Mouse (Mus musculus): ENCODE measurements around the gene Osbpl5. TPM values are rescaled to one million over a fixed set of nuclear protein-coding genes. Genes with fewer than 3 reads are reported as not detected.

Gene Osbpl5
- polyA plus RNA-seq, 1 experiment from 2014 or later: 34.8 TPM

DNA sequence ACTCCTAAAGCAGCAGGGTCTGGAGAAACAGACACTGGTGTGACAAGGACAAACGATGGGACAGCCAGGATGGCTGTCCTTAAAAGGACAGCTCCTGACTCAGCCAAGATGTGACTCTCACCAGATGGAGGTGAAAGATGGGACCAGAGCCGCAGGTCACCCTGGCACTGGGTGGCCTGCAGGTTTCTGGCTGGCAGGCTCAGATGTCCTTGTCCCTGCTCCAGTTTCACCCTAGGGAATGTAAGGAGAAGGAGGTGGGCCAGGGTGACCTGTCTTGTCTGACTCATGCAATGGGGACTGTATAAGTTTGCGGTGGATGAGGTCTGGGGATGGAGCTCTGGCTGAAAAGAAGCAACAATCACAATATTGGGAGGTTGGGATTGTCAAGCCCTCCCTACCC, 4.2 kb downstream of the Osbpl5 start:
- no peak overlapping the region for H3K9ac ChIP-seq
- H3K36me3 ChIP-seq: no peaks in the 10 kb centered on the region
- no peak overlapping the region for H3K27ac ChIP-seq (replicated peaks)
- no peak for ATAC-seq (ENCODE audit: extremely low read depth, insufficient number of reproducible peaks, low FRiP score, low TSS enrichment)
- no peak overlapping the region for H3K4me3 ChIP-seq
- no peaks in the 10 kb centered on the region for H3K9me3 ChIP-seq
- 62% methylated on average over 3 of the region's 3 CpGs for WGBS
- H3K4me2 ChIP-seq: no peak overlapping the region
- peaks cover 49% of the 10 kb centered on the region for H3K27me3 ChIP-seq (replicated peaks)
- H3K4me1 ChIP-seq: peaks cover 38% of the 10 kb centered on the region

DNA sequence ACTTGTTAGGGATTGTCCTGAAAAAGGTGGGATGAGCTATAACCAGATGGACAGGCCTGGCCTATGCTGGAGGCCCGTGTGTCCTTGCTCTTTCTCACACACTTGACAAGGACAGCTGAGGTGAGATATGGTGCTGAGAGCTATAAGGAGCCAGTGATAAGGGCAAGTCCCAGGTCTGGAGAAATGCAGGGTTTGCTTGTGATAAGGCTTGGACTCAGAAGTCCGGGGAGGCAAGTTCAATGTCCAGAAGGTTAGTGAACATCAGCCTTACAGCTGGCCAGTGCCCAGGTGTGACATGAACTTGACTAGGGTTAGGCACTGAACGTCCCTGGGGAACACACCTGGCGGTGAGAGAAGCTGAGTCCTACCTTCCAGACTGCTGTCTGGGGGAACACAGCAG, 4.7 kb downstream of the Osbpl5 start:
- H3K4me2 ChIP-seq: no peak overlapping the region
- no peaks in the 10 kb centered on the region for H3K9me3 ChIP-seq
- peaks cover 47% of the 10 kb centered on the region for H3K27me3 ChIP-seq (replicated peaks)
- WGBS: 32% methylated on average over 4 of the region's 4 CpGs
- no peak overlapping the region for H3K27ac ChIP-seq (replicated peaks)
- H3K36me3 ChIP-seq: no peaks in the 10 kb centered on the region
- H3K4me1 ChIP-seq: peaks cover 35% of the 10 kb centered on the region
- H3K9ac ChIP-seq: no peak overlapping the region
- no peak for ATAC-seq (ENCODE audit: extremely low read depth, insufficient number of reproducible peaks, low FRiP score, low TSS enrichment)
- H3K4me3 ChIP-seq: no peak overlapping the region

- H3K27me3 ChIP-seq (replicated peaks): peaks cover 44% of the 10 kb centered on the region
- H3K4me3 ChIP-seq: no peak overlapping the region
- no peak overlapping the region for H3K9ac ChIP-seq
- no peak overlapping the region for H3K27ac ChIP-seq (replicated peaks)
- H3K4me2 ChIP-seq: no peak overlapping the region
- no peaks in the 10 kb centered on the region for H3K36me3 ChIP-seq
- peaks cover 29% of the 10 kb centered on the region for H3K4me1 ChIP-seq
- H3K9me3 ChIP-seq: no peaks in the 10 kb centered on the region
- ATAC-seq (ENCODE audit: extremely low read depth, insufficient number of reproducible peaks, low FRiP score, low TSS enrichment): no peak
- WGBS: 76% methylated on average over 1 of the region's 1 CpGs
These were observed 5.4 kb downstream of the Osbpl5 start for GRCm38 (mm10) chr7:143751380-143751779.

DNA sequence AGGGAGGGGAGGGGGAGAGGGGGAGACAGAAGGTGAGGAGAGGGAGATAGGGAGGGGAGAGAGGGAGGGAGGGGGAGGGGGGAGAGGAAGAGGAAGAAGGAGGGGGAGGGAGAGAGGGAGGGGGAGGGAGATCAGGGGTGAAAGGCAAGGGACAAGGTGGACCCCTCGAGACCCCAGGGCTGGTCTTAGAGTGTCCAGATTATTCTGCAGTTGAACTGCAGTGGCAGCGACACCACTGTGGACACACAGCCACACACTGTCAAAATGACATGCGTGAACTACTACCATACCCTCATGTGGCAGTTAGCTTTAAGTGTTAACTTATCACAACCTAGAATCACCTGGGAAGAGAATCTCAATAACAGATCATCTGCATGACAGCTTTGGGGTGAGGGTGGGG, 7.7 kb downstream of the Osbpl5 start:
- H3K36me3 ChIP-seq: no peaks in the 10 kb centered on the region
- peaks cover 22% of the 10 kb centered on the region; the same call in 1 of the 2 replicates for H3K27me3 ChIP-seq (replicated peaks)
- no peak for ATAC-seq (ENCODE audit: extremely low read depth, insufficient number of reproducible peaks, low FRiP score, low TSS enrichment)
- WGBS: 51% methylated on average over 3 of the region's 3 CpGs
- H3K4me1 ChIP-seq: peaks cover 27% of the 10 kb centered on the region
- no peak overlapping the region for H3K27ac ChIP-seq (replicated peaks)
- no peak overlapping the region for H3K9ac ChIP-seq
- no peak overlapping the region for H3K4me3 ChIP-seq
- no peaks in the 10 kb centered on the region for H3K9me3 ChIP-seq
- H3K4me2 ChIP-seq: no peak overlapping the region

GRCm38 (mm10) chr7:143748041-143748868, 8.5 kb downstream of the Osbpl5 start:
- 3% methylated on average over 16 of the region's 16 CpGs for WGBS
- peak; percentile 60; the same call in 1 of the 2 replicates for ATAC-seq (ENCODE audit: extremely low read depth, insufficient number of reproducible peaks, low FRiP score, low TSS enrichment)
- peak overlapping the region; percentile 72 for H3K9ac ChIP-seq
- peaks cover 24% of the 10 kb centered on the region; the same call in 1 of the 2 replicates for H3K27me3 ChIP-seq (replicated peaks)
- peak overlapping the region; percentile 31 for H3K4me3 ChIP-seq
- peak overlapping the region; percentile 66 for H3K4me2 ChIP-seq
- H3K4me1 ChIP-seq: peaks cover 26% of the 10 kb centered on the region
- H3K27ac ChIP-seq (replicated peaks): no peak overlapping the region; the same call in 1 of the 2 replicates
- H3K36me3 ChIP-seq: no peaks in the 10 kb centered on the region
- no peaks in the 10 kb centered on the region for H3K9me3 ChIP-seq

GRCm38 (mm10) chr7:143740653-143741052, 16.1 kb downstream of the Osbpl5 start:
- ATAC-seq (ENCODE audit: extremely low read depth, insufficient number of reproducible peaks, low FRiP score, low TSS enrichment): no peak
- Histone ChIP-seq H3K36me3 (peaks cover 4% of the 10 kb centered on the region; the same call in 1 of the 2 replicates), H3K27me3 (replicated peaks) (peaks cover 26% of the 10 kb centered on the region; the same call in 1 of the 2 replicates), H3K9ac (peak overlapping the region; percentile 92), H3K4me3 (peak overlapping the region; percentile 68), H3K9me3 (no peaks in the 10 kb centered on the region), H3K4me1 (peaks cover 42% of the 10 kb centered on the region), H3K4me2 (peak overlapping the region; percentile 87), H3K27ac (replicated peaks) (no peak overlapping the region; the same call in 1 of the 2 replicates)
- WGBS: 9% methylated on average over 2 of the region's 2 CpGs

DNA sequence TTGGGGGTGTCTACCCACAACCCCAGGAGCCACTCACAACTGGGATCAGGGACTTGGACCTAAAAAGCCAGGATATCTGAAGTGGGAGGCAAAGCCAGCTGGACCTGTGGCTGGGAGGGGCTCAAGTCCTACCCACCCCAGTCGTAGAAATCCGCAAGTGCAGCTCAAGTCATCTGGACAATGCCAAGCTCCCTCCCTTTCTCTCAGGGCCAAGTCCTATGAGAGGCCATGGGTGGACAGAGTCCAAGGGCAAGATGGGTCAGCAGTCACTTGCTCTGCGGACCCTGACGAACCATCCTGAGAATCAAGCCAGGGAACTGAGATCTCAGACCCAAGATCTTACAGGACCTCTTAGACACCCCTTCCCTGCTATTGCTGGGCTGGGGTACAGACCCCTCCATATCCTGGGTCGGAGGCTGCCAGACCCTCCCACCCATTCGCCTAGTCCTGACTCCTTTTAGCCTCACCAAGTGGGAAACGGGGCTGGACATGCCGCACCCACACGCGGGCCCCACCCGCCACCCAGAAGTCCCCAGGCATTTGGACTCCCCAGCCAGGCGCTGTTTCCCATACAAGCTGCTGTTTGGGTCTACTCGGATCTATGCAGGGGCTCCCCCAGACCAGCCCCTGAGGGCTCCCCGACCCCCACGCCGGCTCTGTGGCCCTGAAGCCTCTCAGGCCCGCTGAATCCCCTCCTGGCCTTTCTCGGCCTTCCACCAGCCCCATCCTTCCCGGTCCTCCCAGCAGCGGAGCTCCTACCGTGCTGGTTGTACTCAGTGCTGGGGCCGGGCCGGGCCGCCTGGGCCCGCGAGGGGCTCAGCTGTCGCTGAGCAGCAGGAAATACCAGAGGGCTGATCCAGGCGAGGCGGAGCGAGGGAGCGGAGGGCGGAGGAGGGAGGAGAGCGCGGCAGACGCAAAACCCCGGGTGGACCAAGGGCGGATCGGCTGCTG, 17.0 kb downstream of the Osbpl5 start:
- peak; percentile 51; the same call in 1 of the 2 replicates for ATAC-seq (ENCODE audit: extremely low read depth, insufficient number of reproducible peaks, low FRiP score, low TSS enrichment)

DNA sequence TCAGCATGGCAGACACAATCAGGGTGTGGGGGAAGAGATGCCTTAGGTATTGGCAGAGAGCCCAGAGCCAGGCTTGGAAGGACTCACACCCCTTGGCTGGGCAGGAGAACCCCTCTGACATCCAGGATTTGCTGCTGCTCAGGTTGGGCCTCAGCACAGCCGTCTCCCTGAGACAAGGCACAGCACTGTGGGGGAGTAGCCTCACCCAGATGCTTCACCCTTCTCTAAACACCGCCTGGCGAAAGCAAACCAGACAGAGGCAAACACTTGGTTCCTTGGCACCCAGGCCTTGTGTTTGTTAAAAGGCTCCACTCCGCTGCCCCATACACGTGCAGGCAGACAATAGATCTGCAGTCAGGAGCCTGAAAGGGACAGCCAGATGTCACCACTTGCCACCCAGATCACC, 18.2 kb downstream of the Osbpl5 start:
- Histone ChIP-seq H3K27ac (replicated peaks) (peak overlapping the region; percentile 84), H3K9me3 (no peaks in the 10 kb centered on the region)
- 0 out of 2 replicates have a peak, but pooled peaks have one; percentile 16 for ATAC-seq (ENCODE audit: extremely low read depth, insufficient number of reproducible peaks, low FRiP score, low TSS enrichment)

More for the DNA sequence above, 17.0 kb downstream of the Osbpl5 start:
- H3K4me3 ChIP-seq: peak overlapping the region; percentile 68
- no peaks in the 10 kb centered on the region for H3K9me3 ChIP-seq
- H3K27me3 ChIP-seq (replicated peaks): peaks cover 26% of the 10 kb centered on the region; the same call in 1 of the 2 replicates
- peak overlapping the region; percentile 92 for H3K9ac ChIP-seq
- peak overlapping the region; percentile 87 for H3K4me2 ChIP-seq
- H3K36me3 ChIP-seq: peaks cover 12% of the 10 kb centered on the region
- 2% methylated on average over 38 of the region's 38 CpGs for WGBS
- H3K4me1 ChIP-seq: peaks cover 42% of the 10 kb centered on the region
- peak overlapping the region; percentile 84 for H3K27ac ChIP-seq (replicated peaks)

DNA sequence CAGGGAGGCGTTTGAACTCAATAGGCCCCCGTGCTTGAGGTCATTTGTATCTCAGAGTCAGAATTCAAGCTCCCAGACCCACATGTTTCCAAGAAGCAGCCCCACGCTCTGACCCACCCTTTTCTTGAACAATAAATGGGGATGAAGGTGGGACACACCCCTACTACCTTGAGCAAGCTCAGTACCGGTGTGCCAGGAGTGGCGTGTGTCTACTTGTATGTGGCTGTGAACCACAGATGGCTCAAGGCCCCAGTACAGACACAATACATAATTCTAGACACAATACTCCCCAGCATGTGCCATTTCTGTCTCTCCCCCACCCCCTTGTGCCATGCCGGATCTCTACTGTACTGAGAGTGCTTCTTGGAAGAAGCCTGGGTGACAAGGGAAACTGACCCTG, 18.6 kb downstream of the Osbpl5 start:
- no peak for ATAC-seq (ENCODE audit: extremely low read depth, insufficient number of reproducible peaks, low FRiP score, low TSS enrichment)
- peak overlapping the region; percentile 84 for H3K27ac ChIP-seq (replicated peaks)
- no peaks in the 10 kb centered on the region for H3K9me3 ChIP-seq
- peak overlapping the region; percentile 87 for H3K4me2 ChIP-seq
- H3K9ac ChIP-seq: peak overlapping the region; percentile 92
- 48% methylated on average over 6 of the region's 6 CpGs for WGBS
- peaks cover 26% of the 10 kb centered on the region for H3K36me3 ChIP-seq
- peak overlapping the region; percentile 68 for H3K4me3 ChIP-seq
- peaks cover 50% of the 10 kb centered on the region for H3K4me1 ChIP-seq
- peaks cover 23% of the 10 kb centered on the region; the same call in 1 of the 2 replicates for H3K27me3 ChIP-seq (replicated peaks)

More for the DNA sequence above, 18.2 kb downstream of the Osbpl5 start:
- peaks cover 47% of the 10 kb centered on the region for H3K4me1 ChIP-seq
- peak overlapping the region; percentile 87 for H3K4me2 ChIP-seq
- H3K9ac ChIP-seq: peak overlapping the region; percentile 92
- H3K4me3 ChIP-seq: peak overlapping the region; percentile 68
- peaks cover 24% of the 10 kb centered on the region for H3K36me3 ChIP-seq
- peaks cover 26% of the 10 kb centered on the region; the same call in 1 of the 2 replicates for H3K27me3 ChIP-seq (replicated peaks)
- 8% methylated on average over 5 of the region's 5 CpGs for WGBS

DNA sequence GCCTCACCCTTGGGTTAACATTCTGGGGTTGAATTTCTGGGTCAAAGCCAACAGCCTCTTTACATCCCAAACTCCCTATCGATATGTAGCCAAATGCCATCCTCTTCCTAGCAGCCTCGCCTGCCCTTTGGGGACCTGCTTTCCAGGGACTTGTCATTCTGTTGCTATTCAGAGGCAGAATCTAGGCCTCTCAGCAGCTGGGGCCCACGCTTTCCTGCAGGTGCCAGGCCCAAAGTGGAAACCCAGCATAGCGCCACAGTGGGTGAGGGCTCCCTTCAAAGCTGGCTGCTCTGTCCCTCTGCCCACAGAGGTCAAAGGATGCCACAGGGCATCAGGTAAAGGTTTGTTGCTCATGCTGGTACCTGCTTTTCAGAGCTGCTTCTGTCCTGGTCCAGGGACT, 23.0 kb downstream of the Osbpl5 start:
- ATAC-seq (ENCODE audit: extremely low read depth, insufficient number of reproducible peaks, low FRiP score, low TSS enrichment): no peak
- 66% methylated on average over 4 of the region's 4 CpGs for WGBS

DNA sequence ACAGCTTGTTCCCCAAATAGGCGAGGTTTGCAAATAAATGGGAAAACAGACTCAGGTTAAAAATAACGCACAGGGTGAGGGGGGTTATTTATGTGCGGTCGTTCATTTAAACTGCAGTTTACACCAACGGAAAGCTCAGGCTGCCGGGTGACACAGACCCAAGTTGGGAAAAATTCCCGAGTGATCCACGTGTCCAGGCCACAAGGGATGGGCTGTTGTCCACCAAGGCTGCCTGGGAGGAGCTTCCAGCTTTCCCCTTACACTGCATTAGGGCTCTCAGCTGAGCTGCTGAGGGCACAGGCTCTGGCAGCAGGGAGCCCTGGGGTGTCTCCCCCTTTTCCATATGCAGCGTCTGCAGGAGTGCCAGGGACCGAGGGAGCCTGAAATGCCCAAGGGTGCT, 26.9 kb downstream of the Osbpl5 start:
- no peak overlapping the region for H3K27ac ChIP-seq (replicated peaks)
- no peaks in the 10 kb centered on the region for H3K9me3 ChIP-seq
- no peak overlapping the region for H3K4me2 ChIP-seq
- no peak for ATAC-seq (ENCODE audit: extremely low read depth, insufficient number of reproducible peaks, low FRiP score, low TSS enrichment)
- peaks cover 44% of the 10 kb centered on the region for H3K4me1 ChIP-seq
- no peak overlapping the region for H3K4me3 ChIP-seq
- 70% methylated on average over 10 of the region's 10 CpGs for WGBS
- no peak overlapping the region for H3K9ac ChIP-seq
- H3K27me3 ChIP-seq (replicated peaks): no peaks in the 10 kb centered on the region
- peaks cover 39% of the 10 kb centered on the region for H3K36me3 ChIP-seq

More for the DNA sequence above, 23.0 kb downstream of the Osbpl5 start:
- Histone ChIP-seq H3K36me3 (peaks cover 44% of the 10 kb centered on the region), H3K9ac (0 out of 2 replicates have a peak overlapping the region, but pooled peaks have one; percentile 40), H3K4me1 (peaks cover 60% of the 10 kb centered on the region), H3K4me2 (no peak overlapping the region), H3K9me3 (no peaks in the 10 kb centered on the region), H3K27ac (replicated peaks) (peak overlapping the region; percentile 18; the same call in 1 of the 2 replicates), H3K4me3 (no peak overlapping the region), H3K27me3 (replicated peaks) (no peaks in the 10 kb centered on the region)

Data from heart, embryonic 13.5 days (tissue).